Mouse (Mus musculus) forebrain, embryonic 12.5 days (tissue): ENCODE measurements at regions not wholly inside any gene's neighbourhood (a gene's known extent, or its start where the extent isn't known, plus 50 kb on each side); places are given as distances from the start of the nearest gene placed in this dataset.

ENCODE experiments used
- ATAC-seq: fragments of 200-750 bp; cut with Nextera tagmentation; 2 replicates; pipeline ENCODE4 v1.8.0; 2017; ENCODE audit warnings: moderate TSS enrichment; ENCODE audit not compliant: low FRiP score
- H3K27ac ChIP-seq: fragments of 300-500 bp; sonication (generic); 2 replicates; pipeline ENCODE4 v1.5.1; 2016; ENCODE audit warnings: mild to moderate bottlenecking
- H3K27me3 ChIP-seq: fragments of 300-500 bp; sonication (generic); 2 replicates; pipeline ENCODE4 v1.6.1; 2016; ENCODE audit warnings: mild to moderate bottlenecking
- H3K36me3 ChIP-seq: fragments of 300-500 bp; sonication (generic); replicated peaks from 2 replicates; pipeline ENCODE4 v1.6.1; 2016; ENCODE audit warnings: mild to moderate bottlenecking
- H3K4me1 ChIP-seq: fragments of 300-500 bp; sonication (generic); 2 replicates; pipeline ENCODE4 v1.6.1; 2016
- H3K4me2 ChIP-seq: fragments of 300-500 bp; sonication (generic); 2 replicates; pipeline ENCODE4 v1.6.1; 2016; ENCODE audit warnings: mild to moderate bottlenecking, moderate library complexity
- H3K4me3 ChIP-seq: fragments of 300-500 bp; sonication (generic); replicated peaks from 2 replicates; pipeline ENCODE4 v1.5.1; 2016; ENCODE audit warnings: mild to moderate bottlenecking
- H3K9ac ChIP-seq: fragments of 300-500 bp; sonication (generic); 2 replicates; pipeline ENCODE4 v1.6.1; 2016; ENCODE audit warnings: mild to moderate bottlenecking
- H3K9me3 ChIP-seq: fragments of 300-500 bp; sonication (generic); 2 replicates; pipeline ENCODE4 v1.6.1; 2016
- whole genome bisulfite sequencing: fragments of 180-500 bp; shearing (Covaris S2); methylation state at CpG from one replicate; pipeline ENCODE4 v1.1.7; 2016; 5-methylcytosine and 5-hydroxymethylcytosine counted together

DNA sequence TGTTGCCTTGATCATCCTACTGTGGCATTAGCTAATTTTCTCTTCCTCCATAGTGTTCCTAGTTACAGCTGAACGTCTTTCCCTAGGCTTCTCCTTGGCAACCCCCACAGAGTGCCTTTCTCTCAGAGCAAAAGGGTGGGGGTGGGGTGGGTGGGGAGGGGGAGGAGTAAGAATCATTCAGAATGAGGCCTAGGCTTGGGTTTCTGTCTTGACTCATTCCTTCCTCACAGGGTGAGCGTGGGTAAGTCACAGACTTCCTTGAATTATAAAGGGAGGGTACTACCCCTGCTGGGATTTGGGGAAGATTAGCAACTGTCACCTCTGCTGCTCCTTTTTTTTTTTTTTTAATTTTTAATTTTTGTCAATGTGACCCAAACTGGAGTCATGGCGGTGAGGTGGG is 114.5 kb downstream of the Dhx35 start:
- no peak overlapping the region for H3K9ac ChIP-seq
- H3K36me3 ChIP-seq = no peaks in the 10 kb centered on the region
- H3K4me1 ChIP-seq = 0 out of 2 replicates have a peak, but pooled peaks cover 3% of the 10 kb centered on the region
- no peak overlapping the region for H3K4me2 ChIP-seq
- H3K9me3 ChIP-seq = no peaks in the 10 kb centered on the region
- WGBS = 47% methylated on average over 3 of the region's 3 CpGs
- H3K4me3 ChIP-seq = no peak overlapping the region
- ATAC-seq = no peak
- H3K27me3 ChIP-seq = peaks cover 12% of the 10 kb centered on the region; the same call in 1 of the 2 replicates
- no peak overlapping the region for H3K27ac ChIP-seq

DNA sequence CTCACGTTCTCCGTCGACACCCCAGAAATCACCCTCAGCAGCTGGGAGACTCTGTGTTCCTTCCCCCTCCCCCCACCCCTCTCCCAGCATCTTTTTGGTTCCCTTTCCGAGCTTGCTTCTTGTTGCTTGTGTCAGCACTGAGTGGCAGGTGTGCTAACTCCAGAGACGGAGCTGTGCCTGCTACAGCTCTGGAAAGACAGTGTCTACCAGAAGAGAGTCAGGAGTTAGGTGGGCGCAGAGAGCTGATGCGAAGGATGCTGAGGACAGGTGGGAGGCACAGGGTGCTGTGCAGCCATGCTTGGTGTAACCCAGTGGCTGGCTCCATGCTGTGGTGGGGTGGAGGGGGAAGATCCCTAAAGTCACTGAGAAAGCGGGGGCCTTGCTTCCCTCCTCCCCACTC is 115.7 kb downstream of the Dhx35 start:
- Histone ChIP-seq H3K4me1 (0 out of 2 replicates have a peak, but pooled peaks cover 3% of the 10 kb centered on the region), H3K27me3 (peaks cover 12% of the 10 kb centered on the region; the same call in 1 of the 2 replicates), H3K9me3 (no peaks in the 10 kb centered on the region), H3K36me3 (no peaks in the 10 kb centered on the region), H3K27ac (no peak overlapping the region), H3K4me3 (no peak overlapping the region), H3K9ac (no peak overlapping the region), H3K4me2 (no peak overlapping the region)
- 60% methylated on average over 8 of the region's 8 CpGs for WGBS
- no peak for ATAC-seq

DNA sequence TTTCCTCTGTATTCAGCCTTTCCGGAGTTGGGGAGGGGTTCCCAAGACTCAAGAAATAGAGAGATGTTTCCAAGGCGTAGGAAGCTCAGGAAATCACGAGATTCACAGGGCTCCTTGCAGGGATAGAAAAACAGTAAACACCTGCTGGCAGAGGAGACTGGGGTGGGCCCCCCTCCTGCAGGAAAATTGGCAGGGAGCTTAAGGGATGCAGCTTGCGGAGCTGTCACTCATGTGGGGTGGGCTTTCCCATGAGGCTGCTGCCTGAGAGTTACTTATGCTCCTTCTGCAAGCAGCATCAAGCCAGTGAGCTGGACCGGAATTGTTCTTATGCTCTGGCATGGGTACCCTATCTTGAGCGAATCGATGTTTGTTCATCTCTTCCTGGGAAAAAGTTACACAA is 116.6 kb downstream of the Dhx35 start:
- 59% methylated on average over 7 of the region's 7 CpGs for WGBS

DNA sequence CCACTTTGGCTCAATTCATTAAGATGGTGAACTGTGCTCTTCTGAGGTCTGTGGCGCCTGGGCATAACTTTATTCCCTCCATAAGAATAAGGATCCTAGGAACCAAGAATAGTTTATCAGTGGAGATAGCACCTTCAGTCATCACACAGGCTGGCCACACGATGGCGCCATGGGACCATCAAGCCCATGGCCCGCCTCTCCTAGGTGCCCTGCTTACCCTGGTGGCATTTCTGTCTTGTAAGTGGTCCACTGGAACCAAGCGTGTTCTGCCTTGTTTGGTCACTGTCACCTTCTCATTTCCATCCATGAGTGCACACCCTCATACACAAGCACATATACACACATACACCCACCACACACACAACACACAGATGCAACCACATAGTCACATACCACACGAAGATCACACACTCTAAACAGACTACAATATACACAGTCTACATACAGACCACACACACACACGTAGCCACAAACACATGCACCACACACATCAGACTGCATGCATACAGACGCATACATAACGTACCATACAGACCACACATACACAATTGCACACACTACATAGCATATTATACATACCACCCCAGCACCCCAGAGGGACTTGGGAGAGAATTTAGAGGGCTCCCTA is 118.1 kb downstream of the Dhx35 start:
- H3K4me1 ChIP-seq = 0 out of 2 replicates have a peak, but pooled peaks cover 3% of the 10 kb centered on the region
- no peaks in the 10 kb centered on the region for H3K36me3 ChIP-seq
- no peak overlapping the region for H3K27ac ChIP-seq
- H3K9me3 ChIP-seq = no peaks in the 10 kb centered on the region
- H3K9ac ChIP-seq = no peak overlapping the region
- no peak overlapping the region for H3K4me2 ChIP-seq
- 42% methylated on average over 9 of the region's 9 CpGs for WGBS
- H3K27me3 ChIP-seq = peaks cover 12% of the 10 kb centered on the region; the same call in 1 of the 2 replicates
- no peak overlapping the region for H3K4me3 ChIP-seq
- ATAC-seq = peak; percentile 69

More for the DNA sequence above, 116.6 kb downstream of the Dhx35 start:
- 0 out of 2 replicates have a peak, but pooled peaks cover 3% of the 10 kb centered on the region for H3K4me1 ChIP-seq
- H3K27me3 ChIP-seq = peaks cover 12% of the 10 kb centered on the region; the same call in 1 of the 2 replicates
- no peak; the same call in 1 of the 2 replicates for ATAC-seq
- no peak overlapping the region for H3K4me3 ChIP-seq
- no peak overlapping the region for H3K4me2 ChIP-seq
- no peak overlapping the region for H3K27ac ChIP-seq
- H3K9ac ChIP-seq = no peak overlapping the region
- H3K36me3 ChIP-seq = no peaks in the 10 kb centered on the region
- H3K9me3 ChIP-seq = no peaks in the 10 kb centered on the region

DNA sequence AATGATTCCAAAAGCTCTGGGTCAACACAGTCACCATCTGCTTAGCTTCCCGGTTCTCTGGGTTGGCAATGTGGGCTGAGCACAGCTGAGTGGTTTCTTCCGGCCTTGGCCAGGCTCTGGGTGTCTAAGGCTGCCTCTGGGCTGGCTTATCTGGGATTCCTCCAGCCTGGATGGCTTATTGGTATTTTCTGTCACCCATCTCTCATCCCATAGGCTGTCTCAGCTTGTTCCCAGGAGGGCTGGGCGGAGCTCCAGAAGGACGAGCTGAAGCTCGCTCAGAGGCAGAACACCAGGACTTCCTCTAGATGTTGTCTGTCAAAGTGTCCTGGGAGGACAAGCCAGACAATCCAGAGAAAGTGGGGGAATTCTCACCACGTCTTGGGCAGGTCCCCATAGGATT is 122.8 kb downstream of the Dhx35 start:
- H3K4me2 ChIP-seq = no peak overlapping the region
- H3K4me1 ChIP-seq = peaks cover 11% of the 10 kb centered on the region; the same call in 1 of the 2 replicates
- H3K9me3 ChIP-seq = no peaks in the 10 kb centered on the region
- H3K9ac ChIP-seq = no peak overlapping the region
- no peak overlapping the region for H3K4me3 ChIP-seq
- H3K36me3 ChIP-seq = no peaks in the 10 kb centered on the region
- ATAC-seq = no peak
- 0 out of 2 replicates have a peak, but pooled peaks cover under 1% of the 10 kb centered on the region for H3K27me3 ChIP-seq
- WGBS = 68% methylated on average over 6 of the region's 6 CpGs
- no peak overlapping the region for H3K27ac ChIP-seq

DNA sequence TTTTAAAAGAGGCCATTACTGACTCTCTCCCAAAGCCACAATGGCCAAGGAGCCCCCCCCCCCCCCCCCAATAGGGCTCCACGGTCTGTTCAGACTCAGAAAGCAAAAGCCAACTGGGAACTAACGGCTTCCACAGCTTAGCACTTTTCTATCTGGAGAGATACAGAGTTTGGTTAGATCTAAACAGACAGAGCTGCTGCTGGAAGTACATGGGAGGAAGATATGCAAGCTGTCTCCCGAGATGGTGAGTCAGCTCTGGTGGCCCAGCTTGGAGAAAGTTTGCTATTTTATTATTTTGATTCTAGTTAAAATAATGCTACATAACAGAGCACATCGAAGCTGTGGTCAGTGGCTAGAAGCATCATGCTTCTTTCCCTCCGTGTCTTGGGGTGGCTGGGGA is 123.7 kb downstream of the Dhx35 start:
- no peak overlapping the region for H3K27ac ChIP-seq
- 82% methylated on average over 5 of the region's 5 CpGs for WGBS
- no peak overlapping the region for H3K4me3 ChIP-seq
- H3K4me2 ChIP-seq = no peak overlapping the region
- no peak for ATAC-seq
- H3K9me3 ChIP-seq = no peaks in the 10 kb centered on the region
- peaks cover 11% of the 10 kb centered on the region; the same call in 1 of the 2 replicates for H3K4me1 ChIP-seq
- H3K9ac ChIP-seq = no peak overlapping the region
- no peaks in the 10 kb centered on the region for H3K36me3 ChIP-seq
- no peaks in the 10 kb centered on the region for H3K27me3 ChIP-seq

DNA sequence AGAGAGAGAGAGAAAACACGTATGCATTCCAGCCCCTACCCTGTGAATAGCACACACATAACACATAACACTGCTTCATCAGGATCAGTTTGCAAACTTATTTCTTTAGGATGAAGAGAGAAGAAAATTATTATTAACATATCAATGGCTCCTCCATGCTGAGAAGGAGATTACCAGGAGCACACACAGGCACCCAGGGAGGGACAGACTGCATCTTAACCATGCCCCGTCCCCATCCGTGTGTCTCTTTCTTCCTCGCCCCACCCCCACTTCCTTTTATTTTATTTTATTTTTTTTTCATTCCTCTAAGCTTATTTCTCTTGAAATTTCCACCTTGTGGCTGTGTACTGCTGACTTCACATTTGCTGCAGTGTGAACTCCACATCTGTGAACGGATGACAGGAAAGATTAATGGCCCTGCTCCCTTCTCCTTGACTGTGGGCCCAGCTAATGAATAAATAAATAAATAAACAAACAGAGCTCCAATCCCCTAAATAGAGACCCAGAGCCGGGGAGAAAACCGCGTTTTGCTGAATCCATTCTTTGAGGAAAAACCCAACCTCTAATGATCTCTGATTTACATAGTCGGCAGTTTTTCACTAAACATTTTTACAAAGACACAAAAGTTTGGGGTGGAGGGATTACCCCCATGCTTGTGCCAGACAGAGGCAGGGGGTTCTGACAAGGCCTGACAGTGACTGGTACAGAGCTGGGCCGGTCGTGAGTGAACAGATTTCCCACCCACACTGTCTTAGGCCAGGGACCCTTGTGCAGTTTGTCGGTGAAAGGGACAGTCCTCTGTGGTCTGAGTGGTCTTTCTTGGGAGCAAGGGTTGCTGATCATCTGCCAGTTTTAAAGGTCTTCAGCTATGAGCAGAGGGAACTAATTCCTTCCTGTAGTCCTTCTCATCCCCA is 127.0 kb downstream of the Dhx35 start:
- Histone ChIP-seq H3K36me3 (no peaks in the 10 kb centered on the region), H3K27ac (no peak overlapping the region), H3K9me3 (no peaks in the 10 kb centered on the region), H3K4me2 (no peak overlapping the region), H3K4me3 (no peak overlapping the region), H3K9ac (no peak overlapping the region), H3K4me1 (peaks cover 11% of the 10 kb centered on the region; the same call in 1 of the 2 replicates), H3K27me3 (no peaks in the 10 kb centered on the region)
- WGBS = 48% methylated on average over 12 of the region's 12 CpGs
- no peak for ATAC-seq

DNA sequence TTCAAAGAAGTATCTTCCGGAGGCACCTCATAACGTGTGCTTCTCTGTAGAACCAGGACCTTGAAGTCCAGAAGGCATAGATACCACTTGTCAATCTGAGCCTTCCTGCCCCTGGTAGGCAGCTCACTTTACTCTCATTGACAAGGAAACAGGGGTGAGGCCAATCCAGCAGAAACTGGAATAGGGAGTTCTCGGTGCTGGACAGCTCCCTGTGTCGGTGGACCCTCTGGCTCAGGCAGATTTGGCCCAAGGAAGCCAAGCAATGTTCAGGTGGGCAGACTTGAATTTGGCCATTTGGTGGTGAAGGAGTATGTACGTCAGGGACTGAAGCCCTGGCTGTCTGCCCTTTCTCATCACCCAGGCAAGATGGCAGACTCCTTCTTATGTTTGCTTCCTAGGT is 128.2 kb downstream of the Dhx35 start:
- H3K4me1 ChIP-seq = peaks cover 11% of the 10 kb centered on the region; the same call in 1 of the 2 replicates
- no peaks in the 10 kb centered on the region for H3K9me3 ChIP-seq
- H3K4me3 ChIP-seq = no peak overlapping the region
- no peak overlapping the region for H3K9ac ChIP-seq
- H3K36me3 ChIP-seq = no peaks in the 10 kb centered on the region
- WGBS = 56% methylated on average over 5 of the region's 5 CpGs
- no peak overlapping the region for H3K27ac ChIP-seq
- no peak for ATAC-seq
- H3K27me3 ChIP-seq = no peaks in the 10 kb centered on the region
- H3K4me2 ChIP-seq = no peak overlapping the region

DNA sequence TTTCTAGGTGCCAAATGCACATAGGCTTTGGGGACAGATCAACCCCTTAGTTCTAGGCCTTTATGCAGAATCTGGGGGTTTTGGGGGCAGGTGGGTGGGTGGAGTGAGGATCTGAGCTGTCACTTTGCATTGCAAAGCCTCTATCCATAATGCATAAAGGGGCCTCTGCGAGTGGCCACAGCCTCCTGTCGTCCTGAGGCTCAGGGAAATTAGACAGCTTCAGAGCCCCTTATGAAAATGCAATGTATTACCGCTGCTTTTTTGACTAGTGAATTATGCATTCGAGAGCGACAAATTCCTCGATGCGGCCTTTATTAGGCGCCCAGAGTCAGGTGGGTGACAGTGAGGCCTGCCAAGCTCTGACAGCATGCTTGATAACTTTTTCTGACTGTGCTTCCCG is 134.9 kb downstream of the Dhx35 start:
- no peak overlapping the region for H3K9ac ChIP-seq
- H3K4me3 ChIP-seq = no peak overlapping the region
- no peak overlapping the region for H3K4me2 ChIP-seq
- H3K36me3 ChIP-seq = no peaks in the 10 kb centered on the region
- ATAC-seq = no peak
- no peaks in the 10 kb centered on the region for H3K27me3 ChIP-seq
- no peaks in the 10 kb centered on the region for H3K9me3 ChIP-seq
- 60% methylated on average over 9 of the region's 9 CpGs for WGBS
- no peaks in the 10 kb centered on the region; the same call in 1 of the 2 replicates for H3K4me1 ChIP-seq
- H3K27ac ChIP-seq = no peak overlapping the region

DNA sequence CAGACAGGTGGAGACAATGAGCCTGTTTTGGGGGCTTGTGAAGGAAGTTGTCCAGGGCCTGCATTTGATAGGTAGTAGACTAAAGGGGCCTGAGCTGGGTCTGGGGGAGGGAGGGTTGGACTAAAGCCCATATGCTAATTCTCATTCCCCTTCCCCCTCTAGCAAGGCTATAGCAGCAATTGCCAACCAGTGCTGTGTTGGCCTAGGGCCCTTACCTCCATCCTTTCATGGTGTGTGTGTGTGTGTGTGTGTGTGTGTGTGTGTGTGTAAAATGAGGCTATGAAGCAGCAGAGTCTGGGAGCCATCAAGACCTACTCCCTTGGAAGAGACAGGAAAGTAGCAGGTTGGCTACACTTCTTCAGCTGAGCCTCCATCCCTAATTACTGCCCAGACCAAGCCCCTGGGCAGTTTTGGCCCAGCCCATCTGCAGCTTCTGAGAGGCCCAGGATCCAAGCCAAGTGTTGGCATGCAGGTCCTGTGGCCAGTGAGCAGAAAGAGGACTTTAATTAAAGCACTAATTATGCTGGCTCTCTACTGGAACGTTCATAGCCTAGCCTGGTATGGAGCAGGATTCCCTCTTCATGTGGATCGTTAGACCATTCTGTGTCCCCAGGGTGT is 143.4 kb downstream of the Dhx35 start:
- no peaks in the 10 kb centered on the region for H3K4me1 ChIP-seq
- no peak overlapping the region for H3K4me2 ChIP-seq
- H3K9ac ChIP-seq = no peak overlapping the region
- H3K9me3 ChIP-seq = no peaks in the 10 kb centered on the region
- H3K27me3 ChIP-seq = no peaks in the 10 kb centered on the region
- WGBS = 63% methylated on average over 2 of the region's 2 CpGs
- peak; percentile 46; the same call in 1 of the 2 replicates for ATAC-seq
- H3K36me3 ChIP-seq = no peaks in the 10 kb centered on the region
- H3K27ac ChIP-seq = no peak overlapping the region
- H3K4me3 ChIP-seq = no peak overlapping the region

DNA sequence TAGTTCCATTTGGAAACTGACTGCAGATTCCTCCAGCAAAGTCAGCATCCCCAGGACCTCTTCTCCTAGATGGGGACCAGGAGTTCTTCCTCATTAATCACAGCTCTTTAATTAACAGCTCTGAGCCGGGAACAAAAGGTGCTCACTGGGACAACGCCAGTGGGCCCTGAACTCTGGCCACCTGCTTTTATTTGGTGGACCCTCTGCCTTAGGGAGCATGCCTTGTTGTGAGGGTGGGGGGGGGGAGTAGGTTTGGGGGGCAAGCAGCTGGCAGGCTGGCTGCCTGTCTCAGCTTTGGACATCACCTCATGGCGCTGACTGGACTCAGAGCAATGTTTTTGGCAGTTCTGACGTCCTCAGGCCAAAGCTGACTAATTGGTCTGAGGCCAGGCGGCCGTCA is 154.8 kb downstream of the Dhx35 start:
- ATAC-seq = no peak
- WGBS = 21% methylated on average over 6 of the region's 6 CpGs
- no peaks in the 10 kb centered on the region for H3K27me3 ChIP-seq
- no peak overlapping the region for H3K27ac ChIP-seq
- no peak overlapping the region for H3K4me2 ChIP-seq
- H3K36me3 ChIP-seq = no peaks in the 10 kb centered on the region
- peaks cover 8% of the 10 kb centered on the region for H3K4me1 ChIP-seq
- no peaks in the 10 kb centered on the region for H3K9me3 ChIP-seq
- no peak overlapping the region for H3K4me3 ChIP-seq
- H3K9ac ChIP-seq = no peak overlapping the region

DNA sequence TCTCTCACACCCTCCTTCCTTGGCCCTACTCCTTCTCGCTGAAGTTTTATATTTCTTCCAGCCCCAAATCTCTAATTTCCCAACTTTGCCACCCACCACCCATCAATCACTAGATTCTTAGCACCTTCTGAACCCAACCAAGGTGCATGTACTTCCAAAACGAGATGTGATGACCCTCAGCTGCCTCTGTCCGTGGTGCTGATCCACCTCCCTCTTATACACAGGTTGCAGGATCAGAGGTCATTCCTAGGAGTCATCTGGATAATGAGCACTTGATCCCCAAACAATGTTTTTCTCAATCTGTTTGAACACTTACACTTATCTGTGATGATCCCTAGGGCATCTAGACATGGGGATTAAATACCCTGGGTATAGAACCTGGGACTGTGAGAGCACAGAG is 156.5 kb downstream of the Dhx35 start:
- H3K27ac ChIP-seq = no peak overlapping the region
- WGBS = 44% methylated on average over 3 of the region's 3 CpGs
- H3K27me3 ChIP-seq = no peaks in the 10 kb centered on the region
- no peak overlapping the region for H3K9ac ChIP-seq
- no peaks in the 10 kb centered on the region for H3K36me3 ChIP-seq
- H3K9me3 ChIP-seq = no peaks in the 10 kb centered on the region
- no peak overlapping the region for H3K4me2 ChIP-seq
- ATAC-seq = no peak
- no peak overlapping the region for H3K4me3 ChIP-seq
- H3K4me1 ChIP-seq = peaks cover 8% of the 10 kb centered on the region
